Mouse (Mus musculus) kidney, postnatal 14 days (tissue): Measurements from ENCODE around the gene Adgrf3.

Source experiments
- DNase-seq: peaks from one replicate; pipeline ENCODE4 v3.0.0; 2022; ENCODE audit warnings: mixed read lengths

The Adgrf3 gene

DNA sequence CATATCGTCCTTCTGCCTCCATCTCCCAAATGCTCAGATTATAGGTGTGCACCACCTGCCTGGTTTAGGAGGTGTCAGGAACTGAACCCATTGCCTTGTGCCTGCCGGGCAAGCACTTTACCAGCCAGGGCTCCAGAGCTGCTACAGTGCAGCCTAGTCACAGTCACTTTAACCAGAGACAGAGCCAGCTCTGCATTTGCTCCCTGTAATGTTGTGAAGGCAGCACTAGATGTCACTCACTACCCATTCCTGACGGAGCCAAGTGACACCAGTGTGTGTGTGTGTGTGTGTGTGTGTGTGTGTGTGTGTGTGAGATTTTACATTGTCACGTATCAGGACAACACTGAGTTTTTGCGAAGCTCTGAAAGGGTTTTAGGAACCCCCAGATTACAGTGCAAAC is 4.0 kb downstream of the Adgrf3 start:
- peak; percentile 45 for DNase-seq

DNA sequence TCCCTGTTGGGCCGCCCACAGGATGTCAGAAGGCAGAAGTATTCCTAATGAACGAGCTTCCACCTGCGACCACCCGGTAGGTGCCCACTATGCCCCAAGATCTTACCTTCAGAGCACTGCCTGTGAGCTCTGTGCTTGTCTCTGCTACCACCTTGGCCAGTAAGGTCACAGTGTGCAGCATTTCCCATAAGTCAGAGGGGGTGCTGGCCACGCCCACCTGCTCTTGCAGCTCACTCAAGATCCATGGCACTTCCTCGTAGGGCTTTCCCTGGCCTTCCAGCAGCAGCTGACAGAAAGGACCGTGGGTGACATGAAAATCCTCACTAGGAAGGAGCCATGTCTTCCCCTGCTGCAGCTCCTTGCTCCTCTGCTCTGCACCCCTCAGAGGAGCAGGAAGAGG is 7.3 kb downstream of the Adgrf3 start:
- DNase-seq, result no peak

DNA sequence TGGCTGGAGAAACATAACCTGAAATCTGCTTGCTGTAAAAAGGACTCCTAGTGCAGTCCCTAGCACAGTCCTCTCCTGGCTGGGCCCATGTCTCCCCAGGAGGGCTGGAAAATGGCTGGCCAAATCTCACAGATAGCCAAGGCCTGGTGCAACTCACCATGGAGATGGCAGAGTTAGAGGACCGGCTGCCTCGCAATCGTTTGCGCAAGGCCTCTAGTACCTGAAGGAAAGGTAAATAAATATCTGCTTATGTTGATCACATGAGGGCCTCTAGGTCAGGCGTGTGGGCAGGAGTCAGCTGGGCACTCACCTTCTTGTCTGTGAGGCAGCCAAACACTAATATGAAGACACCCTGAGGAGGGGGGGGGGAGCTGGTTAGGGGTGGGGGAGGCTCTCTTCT is 10.2 kb downstream of the Adgrf3 start:
- DNase-seq, result no peak

DNA sequence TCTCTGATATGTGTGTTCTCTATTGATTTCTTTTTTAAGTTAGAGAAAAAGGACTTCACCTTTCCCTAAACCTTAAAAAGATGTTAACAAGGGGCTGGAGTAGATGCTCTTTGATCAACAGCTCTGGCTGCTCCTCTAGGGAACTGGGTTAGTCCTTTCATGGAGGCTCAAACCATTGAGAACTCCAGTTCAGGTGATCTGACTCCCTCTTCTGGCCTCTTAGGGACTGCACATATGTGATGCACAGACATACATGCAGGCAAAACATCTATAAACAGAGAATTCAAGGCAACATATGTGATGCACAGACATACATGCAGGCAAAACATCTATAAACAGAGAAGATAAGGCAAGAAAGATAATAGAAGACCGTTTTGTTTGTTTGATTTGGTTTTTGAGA is 13.1 kb downstream of the Adgrf3 start:
- DNase-seq, result no peak

DNA sequence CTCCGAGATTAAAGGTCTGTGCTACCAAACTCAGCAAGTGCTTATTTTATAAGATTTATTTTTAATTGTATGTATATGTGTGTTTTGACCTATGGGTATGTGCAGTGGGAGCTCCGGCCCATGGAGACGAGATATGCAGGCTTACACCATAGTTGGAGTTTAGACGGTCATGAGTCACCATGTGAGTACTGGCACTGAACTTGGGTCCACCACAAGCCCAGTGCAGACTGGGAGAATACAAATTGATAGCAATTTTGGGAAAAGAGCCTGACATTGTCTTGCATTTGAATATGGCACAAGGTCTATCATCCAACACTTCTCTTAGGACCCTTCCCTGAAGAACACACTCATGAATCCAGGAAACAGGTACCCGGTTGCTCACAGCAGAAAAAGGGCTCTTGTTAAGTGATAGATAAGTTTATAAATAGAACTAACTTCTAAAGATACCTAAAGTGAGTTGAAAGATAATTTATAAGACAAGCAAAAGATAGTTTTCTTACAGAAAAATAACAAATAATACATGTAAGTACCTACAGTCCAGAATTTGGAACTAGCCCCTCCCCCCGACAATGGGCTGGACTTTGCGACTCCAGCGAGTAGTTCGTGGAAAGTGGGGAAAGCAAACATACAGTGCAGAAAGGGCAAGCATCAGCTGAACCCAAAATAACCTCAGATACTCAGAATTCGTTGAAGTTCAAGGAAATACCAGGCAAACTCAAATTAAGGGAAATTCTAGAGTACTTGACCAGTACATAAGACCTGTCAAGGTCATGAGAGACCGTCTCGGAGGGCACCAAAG is 17.6 kb downstream of the Adgrf3 start:
- no peak for DNase-seq

DNA sequence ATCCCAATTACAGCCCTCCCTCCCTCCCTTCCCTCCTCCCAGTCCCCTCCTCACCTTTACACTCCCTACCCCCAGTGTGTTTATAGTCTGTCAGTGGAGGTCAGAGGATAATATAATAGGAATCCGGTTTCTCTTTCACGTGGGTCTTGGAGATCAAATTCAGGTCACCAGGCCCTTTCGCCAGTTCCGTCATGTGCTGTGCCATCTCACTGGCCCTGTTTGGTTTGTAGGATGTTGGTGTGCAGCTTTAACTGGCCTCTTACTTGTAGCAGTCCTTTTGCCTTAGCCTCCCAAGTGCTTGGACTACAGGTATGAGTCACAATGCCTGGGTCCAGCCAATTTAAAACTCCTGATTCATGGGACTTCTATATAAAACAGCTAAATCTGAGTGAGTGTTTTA is 29.7 kb downstream of the Adgrf3 start:
- no peak for DNase-seq

DNA sequence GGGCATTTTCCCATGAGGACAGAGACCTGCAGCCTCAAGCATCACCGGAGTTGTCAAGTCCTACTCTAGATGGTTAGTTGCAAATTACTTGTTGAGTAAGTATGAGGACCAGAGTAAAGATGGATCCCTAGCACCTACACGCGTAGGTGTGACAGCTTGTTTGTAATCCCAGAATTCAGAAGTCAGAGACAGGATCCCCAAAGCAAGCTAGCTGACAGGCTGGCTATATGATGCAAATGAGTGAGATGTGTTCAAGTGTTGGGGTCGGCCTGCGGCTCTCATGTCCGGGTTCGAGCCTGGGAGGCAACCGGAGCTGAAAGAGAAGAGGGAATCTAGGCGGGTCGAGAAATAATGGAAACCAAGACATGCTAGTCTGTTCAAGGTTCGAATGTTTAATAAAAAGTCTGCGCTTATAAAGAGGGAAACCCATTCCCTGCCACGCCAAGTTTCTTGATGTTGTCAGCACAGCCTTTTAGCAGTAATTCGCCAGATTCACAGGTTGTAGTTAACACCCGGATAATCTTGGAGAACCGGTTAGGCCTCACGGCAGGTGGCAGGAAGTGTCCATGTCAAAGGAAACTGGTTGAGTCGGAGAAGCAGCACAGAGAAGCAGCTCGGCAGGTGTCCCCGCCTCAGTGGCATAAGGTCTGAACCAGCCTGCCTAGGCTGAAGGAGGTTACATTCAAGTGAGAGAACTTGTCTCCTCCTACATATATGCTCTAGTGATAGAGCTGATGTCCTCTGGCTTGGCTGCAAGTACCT is 32.4 kb downstream of the Adgrf3 start:
- DNase-seq, result no peak

DNA sequence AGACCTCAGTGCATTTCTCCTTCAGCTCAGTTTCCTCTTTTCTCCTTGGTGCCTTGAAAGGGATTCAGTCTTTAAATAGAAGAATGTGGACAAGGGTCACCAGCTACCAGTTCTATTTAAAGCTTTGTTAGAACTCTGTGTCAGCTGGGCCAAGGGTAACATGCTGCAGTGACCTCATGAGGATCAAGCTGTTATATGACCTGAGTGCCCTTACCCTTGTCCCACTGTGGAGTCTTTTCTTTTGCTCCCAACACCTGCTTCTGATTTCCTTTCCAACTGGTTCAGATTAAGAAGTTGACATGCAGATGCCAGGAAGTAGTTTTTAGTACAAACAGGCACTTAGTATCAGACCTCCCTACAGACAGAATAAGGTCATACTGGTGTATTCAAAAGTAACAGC is 33.4 kb downstream of the Adgrf3 start:
- no peak for DNase-seq

DNA sequence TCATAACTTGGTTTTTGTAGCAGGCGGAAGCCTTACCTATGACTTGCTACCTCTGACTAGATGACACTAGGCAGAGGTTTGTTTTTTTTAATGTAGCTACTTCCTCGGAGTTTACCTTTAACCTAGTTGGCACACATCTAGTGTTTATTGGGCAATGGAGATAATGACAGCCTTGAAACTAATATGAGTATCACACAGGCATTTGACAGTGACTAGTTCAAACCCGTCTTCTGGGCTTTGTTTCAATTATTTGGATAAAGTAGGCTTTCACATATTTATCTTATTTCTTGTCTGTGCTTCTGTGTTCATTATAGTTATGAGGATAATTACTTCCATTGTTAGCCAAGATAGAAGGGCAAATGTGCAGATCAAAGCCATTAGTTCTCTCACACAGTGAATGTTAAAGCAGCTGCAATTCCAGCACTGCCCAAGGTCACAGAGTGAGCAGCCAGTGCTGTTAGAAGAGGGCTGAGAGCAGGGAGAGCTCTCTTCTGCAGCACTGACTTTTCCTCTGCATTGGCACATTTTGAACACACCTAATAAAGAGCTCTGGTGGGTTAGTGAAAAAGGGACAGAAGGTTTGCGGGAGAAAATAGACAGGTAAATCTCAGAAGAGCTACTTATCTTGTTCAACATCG is 35.1 kb downstream of the Adgrf3 start:
- DNase-seq, result no peak

DNA sequence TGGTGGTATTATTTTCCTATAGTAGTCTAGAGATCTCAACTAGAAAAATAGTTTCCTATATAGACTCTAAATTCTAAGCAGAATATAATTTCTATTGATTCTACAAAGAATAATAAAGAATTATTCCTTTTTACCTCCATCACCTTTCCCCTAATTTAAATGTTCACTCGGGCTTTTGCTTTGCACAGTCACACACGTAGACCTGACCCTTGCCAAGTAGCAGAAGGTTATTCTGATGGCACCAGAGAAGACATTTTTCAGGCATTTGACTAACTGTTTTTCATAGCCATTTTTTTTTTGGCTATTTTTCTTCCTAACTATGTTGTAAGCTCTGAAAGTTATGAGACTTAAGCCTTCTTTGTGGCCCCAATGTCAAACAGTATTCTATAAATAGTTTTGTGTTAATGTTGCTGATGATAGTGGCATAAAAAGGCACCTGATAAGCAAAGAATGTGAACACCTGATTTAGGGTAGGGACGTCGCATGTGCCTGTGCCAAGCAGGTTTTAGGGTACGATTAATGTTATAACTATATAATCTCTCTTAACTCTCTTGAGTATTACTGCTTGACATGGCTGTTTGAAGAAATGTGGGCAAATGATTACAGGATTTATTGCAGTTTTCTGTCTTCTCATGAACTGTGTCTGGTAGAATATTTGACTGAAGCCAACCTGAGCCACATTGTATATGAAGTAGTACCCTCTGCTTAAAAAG is 40.1 kb downstream of the Adgrf3 start:
- DNase-seq, result no peak

DNA sequence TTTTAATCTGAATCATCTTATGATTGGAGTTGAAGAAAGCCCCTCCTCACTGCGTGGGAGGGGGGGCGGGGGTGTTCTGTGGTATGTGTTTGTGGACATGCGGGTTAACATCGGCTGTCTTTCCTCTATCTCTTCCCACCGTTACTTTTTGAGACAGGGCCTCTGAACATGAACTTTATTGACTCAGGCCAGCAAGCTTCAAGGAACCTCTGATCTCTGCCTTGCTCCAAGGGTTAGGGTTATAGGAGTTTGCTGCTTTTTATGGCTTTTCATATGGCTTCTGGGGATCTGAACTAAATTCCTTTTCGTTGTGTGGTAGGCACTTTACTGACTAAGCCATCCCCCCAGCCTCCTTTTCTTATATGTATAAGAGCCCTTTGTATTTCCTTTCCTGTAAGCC is 43.2 kb downstream of the Adgrf3 start:
- DNase-seq, result no peak

DNA sequence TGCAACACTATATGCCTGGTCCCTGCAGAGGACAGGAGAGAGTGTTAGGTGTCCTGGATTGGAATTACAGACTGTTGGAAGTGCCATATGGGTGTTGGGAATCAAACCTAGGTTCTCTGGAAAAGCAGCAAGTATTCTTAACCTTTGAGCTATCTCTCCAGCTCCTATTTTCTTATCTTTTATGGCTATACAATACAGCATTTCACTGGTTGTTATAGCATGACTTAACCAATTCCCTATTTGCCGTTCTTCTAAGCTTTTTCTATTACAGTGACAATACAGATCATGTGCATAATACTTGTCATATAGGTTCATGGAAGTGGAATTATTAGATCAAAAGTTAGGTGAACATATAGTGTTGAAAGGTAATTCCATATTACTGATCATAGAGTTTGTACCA is 43.7 kb downstream of the Adgrf3 start:
- no peak for DNase-seq

DNA sequence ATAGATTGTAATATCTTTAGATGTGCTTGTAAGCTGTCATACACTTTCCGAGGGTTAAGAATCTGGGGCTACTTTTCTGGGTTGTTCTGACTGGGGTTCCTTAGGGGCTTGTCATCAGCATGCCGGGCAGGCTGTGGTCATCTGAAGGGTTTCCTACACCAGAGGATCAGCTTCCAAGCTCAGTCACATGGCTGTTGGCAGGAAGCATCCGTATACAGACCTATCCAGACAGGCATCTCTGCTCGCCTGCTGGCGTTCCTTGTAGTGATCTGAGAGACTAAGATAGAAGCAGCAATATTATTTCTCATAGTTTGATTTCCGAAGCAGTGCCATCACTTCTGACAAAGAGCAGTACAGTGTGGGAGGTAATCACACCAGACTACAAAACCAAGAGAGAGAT is 45.9 kb downstream of the Adgrf3 start:
- no peak for DNase-seq

DNA sequence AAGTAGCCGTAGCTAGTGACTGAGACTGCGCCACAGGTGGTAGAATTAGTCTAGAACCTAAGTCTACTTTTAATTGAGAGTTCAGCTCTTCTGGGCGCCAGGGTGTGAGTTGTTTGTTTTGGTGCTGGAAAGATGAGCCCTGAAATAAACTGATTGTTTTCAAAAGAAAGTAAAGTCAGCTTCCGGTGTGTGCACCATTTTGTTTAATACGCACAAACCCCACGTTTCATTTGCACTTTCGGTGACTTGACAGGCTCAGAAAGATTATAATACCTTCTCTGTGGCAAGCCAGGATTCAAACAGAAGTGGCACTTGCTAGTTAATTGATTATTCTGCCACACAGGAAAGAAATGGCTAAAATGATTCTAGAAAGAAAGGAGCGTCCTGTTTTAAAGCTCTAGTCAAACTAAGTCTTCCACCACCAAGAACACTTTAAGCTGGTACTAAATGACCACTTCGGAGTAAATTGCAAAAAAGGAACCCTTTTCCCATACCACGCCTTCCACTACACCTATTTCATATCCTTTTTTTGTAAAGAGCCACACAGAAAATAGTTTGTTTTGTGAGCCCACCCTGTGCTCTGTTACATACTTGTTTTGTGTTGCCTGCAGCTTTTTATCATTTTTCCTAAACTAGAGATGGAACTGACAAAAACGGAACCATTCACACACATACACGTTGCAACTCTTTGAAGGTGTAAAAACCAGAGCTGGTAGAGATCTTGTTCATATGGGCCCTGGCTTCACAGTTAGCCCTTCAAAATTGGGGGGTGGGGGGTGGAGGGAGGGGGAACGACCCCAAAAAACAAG is 49.5 kb downstream of the Adgrf3 start:
- DNase-seq, result no peak

DNA sequence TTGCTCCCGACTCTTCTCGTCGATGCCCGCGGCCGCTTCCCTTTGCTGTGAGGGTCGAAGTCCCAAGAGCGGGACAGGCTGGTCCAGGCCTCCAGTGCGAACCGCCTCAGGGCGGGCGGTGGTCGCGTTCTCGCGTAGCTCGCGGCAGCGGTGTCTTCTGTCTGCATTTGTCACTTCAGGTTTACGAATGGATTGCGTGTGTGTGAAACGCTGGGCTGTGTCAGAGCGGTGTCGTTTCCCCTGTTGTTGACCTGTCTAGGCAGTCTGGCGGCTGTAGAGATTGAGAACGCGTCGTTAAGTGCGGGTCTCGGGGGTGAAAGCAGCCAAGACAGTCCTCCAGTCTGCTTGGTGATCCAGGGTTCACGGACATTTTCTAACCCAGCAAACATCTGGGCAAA is 50.1 kb downstream of the Adgrf3 start:
- DNase-seq, result no peak

DNA sequence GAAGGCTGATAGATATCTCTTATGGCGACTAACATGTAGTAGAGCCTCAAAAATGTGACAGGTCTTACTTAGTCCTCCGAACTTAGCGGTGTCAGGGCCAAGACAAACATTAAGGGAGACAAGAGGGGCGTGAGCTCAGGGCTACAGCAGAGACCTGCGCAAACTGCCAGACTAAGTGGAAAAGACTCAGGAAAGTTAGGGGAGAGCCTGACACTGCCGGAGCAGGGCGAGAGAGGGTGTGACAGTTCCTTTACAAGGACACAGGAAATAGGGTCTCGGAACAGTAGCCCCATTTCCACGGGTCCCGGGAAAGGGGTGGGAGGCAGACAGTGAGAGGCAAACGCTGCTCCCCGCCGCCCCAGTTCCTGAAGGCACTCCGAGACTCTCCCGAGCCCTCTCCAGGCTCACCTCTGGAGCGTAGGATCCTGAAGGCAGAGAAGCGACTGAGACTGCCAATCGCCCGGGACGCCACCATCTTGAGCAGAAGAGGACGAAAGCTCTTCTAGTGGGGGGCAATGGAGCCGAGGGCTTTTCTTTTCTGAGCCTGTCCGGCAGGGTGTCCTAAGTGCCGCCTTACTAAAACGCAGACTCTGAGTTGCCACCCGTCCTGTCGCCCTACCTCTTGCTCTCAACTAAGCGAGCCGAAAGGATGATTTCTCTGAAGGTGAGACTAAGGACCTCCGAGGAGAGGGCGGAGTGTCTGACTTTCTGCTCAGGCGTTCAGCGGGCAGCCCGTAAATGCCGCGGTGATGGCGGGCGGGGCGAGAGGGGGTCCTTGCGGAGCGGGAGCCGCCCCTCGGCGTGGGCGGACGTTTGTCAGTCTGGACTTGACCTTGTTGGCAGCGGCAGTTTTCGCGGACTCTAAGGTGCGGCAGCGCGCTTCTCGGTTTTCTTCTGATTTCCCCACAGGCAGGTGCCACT is 50.8 kb downstream of the Adgrf3 start, which contains the start of the genes Hadha and Hadhb:
TSS of gene Hadha (minus strand) at position 689 of the 921 bp plus-strand sequence.
TSS of gene Hadhb (plus strand) at position 775 of the 921 bp plus-strand sequence.
- DNase-seq, result peak; percentile 94

DNA sequence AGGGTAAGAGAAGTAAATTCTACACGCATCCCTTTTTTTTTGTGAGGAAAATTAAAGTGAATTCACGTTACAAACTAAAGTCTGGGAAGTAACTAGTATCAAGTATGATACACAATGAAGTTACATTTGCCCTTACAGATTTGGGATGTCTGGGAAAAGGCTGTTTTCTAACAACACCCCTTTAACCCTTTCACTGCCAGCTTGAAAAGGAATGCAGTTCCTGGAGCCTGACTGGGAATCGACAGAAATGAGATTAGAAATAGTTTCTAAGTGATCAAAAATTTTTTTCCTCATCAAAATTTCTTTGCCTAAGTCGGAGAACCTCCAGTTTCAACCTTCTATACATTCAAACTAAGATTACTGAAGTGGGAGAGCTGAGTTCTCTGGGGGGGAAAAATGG is 51.5 kb downstream of the Adgrf3 start:
- no peak for DNase-seq

DNA sequence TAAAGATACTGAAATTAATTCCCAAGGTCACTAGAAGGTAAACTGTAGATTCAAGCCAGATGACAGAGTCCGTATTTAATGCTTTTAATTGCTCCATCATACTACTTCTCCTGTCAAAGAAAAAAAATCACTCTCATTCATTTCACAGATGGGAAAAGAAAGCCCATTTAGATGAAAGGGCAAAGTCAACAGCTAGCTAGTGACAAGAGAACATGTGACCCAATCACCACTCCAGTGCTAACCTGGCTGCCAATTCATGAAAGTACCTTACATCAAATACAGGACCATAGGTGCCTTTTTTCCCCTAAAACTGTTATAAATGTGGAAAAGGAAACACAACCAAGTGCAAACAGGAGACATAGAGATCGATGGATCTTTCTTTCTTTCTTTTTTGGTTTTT is 52.3 kb downstream of the Adgrf3 start:
- no peak for DNase-seq

DNA sequence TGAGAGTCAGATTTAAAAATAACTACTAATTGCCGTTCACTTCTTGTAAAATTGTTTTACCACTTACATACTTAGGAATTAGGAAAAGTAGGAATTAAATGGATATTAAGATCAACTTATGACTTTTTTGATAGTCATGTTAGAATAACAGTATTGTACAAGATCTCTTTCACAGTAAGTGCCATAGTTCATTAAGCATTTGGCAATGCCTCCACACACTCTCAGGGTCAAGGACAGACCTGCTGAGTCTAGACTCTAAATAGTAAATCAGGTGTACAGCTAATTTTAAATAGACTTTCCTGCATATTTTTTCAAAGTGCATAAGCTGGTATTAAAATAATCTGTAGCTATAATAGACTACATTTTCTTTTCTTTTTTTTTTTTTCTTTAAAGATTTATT is 53.1 kb downstream of the Adgrf3 start:
- peak; percentile 36 for DNase-seq

DNA sequence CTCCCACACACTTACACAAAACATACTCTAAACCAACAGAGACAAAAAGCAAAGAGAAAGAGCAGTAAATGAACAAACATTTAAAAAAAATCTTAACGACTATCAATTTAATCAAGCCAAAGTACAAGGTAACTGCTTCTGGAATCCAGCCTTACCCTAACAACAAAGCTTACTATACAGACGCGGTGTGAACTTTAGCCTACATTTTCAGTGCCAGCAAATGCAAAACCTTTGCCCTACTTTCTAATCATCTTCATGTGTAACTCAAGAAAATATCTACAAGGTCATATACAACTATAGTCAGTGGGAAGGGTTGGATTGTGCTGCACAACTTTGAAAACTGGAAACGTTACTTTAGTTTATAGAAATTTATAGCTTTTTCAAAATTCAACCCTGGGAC is 53.5 kb downstream of the Adgrf3 start:
- peak; percentile 66 for DNase-seq
